Mouse (Mus musculus): ENCODE measurements around the gene Rnf225.

The Rnf225 gene

DNA sequence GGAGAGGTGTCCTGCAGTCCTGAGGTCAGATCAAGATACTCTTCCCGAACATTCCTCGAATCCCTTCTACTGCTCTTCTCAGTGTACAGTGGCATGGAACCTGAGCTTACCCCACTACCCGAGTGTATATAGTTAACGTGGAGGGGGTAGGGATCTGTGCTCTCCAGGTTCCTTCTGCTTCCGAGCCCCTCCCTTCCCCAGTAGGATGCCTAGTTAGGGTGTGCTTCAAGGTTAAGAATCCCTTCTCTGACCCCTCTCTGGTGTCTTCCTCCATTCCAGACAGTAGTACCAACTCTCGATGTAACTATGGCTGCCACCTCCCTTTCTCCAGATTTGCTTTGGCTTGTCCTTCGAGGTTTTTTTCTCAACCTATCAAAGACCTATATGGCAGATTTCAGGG is 53.1 kb downstream of the Rnf225 start:
- DNase-seq (ENCODE audit: low read depth, low spot score): no peak
